Mouse (Mus musculus): ENCODE data around the gene Ppp3ca. TPM values are rescaled to one million over a fixed set of nuclear protein-coding genes. Genes with fewer than 3 reads are reported as not detected.

The Ppp3ca gene
- total and polyA plus RNA-seq, 2 experiments from 2014 or later = 34.6 to 39.2 TPM

- no peak overlapping the region for H3K4me2 ChIP-seq (ENCODE audit: low read depth, low read length)
- H3K9me3 ChIP-seq (replicated peaks; ENCODE audit: control insufficient read depth, low read length) = 0 out of 2 replicates have a peak, but pooled peaks cover 4% of the 10 kb centered on the region
- ATAC-seq (ENCODE audit: insufficient read depth, low read depth) (no peak), DNase-seq (ENCODE audit: low spot score) (no peak)
- H3K4me3 ChIP-seq (ENCODE audit: low read depth, low read length) = no peak overlapping the region
- H3K36me3 ChIP-seq (replicated peaks; ENCODE audit: control insufficient read depth, insufficient read depth, low read length) = peaks cover 5% of the 10 kb centered on the region; the same call in 1 of the 2 replicates
- no peaks in the 10 kb centered on the region for H3K4me1 ChIP-seq (ENCODE audit: control insufficient read depth, insufficient read depth)
- TF ChIP-seq EP300 (IDR thresholded peaks at IDR 0.05; ENCODE audit: low read depth) (no peak), CTCF (IDR thresholded peaks at IDR 0.05; ENCODE audit: low read depth) (no peak)
- no peaks in the 10 kb centered on the region for H3K27me3 ChIP-seq (ENCODE audit: control insufficient read depth, insufficient read depth, low read length)
- 82% methylated on average over 4 of the region's 4 CpGs for WGBS
- H3K9ac ChIP-seq (replicated peaks; ENCODE audit: low read depth, low read length) = no peak overlapping the region
- no peak overlapping the region for H3K27ac ChIP-seq (ENCODE audit: low read depth)
These were observed 132.7 kb downstream of the Ppp3ca start for GRCm38 (mm10) chr3:136802595-136802994.

DNA sequence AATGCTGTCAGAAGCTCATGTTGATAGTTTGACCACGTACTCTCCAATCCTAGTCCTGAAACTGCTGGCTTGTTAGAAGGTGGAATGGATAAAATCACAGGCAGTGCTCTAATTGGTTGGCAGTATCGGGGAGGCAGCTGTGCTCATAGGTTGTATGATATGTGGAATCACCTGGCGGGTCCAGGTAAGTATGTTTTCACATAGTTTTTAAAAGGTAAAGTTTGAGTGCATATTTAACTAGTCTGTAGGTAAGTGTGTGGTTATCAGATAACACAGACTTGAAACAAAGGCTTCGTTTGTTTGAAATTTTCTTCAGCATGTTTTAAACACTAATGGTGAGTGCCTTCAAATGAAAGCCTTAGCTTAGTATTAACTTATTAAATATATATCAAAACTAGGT, 136.0 kb downstream of the Ppp3ca start:
- Histone ChIP-seq H3K4me2 (ENCODE audit: low read depth, low read length) (no peak overlapping the region), H3K4me3 (ENCODE audit: low read depth, low read length) (no peak overlapping the region), H3K9me3 (replicated peaks; ENCODE audit: control insufficient read depth, low read length) (0 out of 2 replicates have a peak, but pooled peaks cover 4% of the 10 kb centered on the region), H3K9ac (replicated peaks; ENCODE audit: low read depth, low read length) (no peak overlapping the region), H3K27ac (ENCODE audit: low read depth) (no peak overlapping the region), H3K27me3 (ENCODE audit: control insufficient read depth, insufficient read depth, low read length) (no peaks in the 10 kb centered on the region), H3K4me1 (ENCODE audit: control insufficient read depth, insufficient read depth) (0 out of 2 replicates have a peak, but pooled peaks cover 7% of the 10 kb centered on the region), H3K36me3 (replicated peaks; ENCODE audit: control insufficient read depth, insufficient read depth, low read length) (no peaks in the 10 kb centered on the region)
- ATAC-seq (ENCODE audit: insufficient read depth, low read depth) (no peak), DNase-seq (ENCODE audit: low spot score) (no peak)
- 87% methylated on average over 4 of the region's 4 CpGs for WGBS
- TF ChIP-seq EP300 (IDR thresholded peaks at IDR 0.05; ENCODE audit: low read depth) (no peak), CTCF (IDR thresholded peaks at IDR 0.05; ENCODE audit: low read depth) (no peak)

GRCm38 (mm10) chr3:136810271-136810670, 140.3 kb downstream of the Ppp3ca start:
- H3K27me3 ChIP-seq (ENCODE audit: control insufficient read depth, insufficient read depth, low read length) = no peaks in the 10 kb centered on the region
- ATAC-seq (ENCODE audit: insufficient read depth, low read depth) (no peak), DNase-seq (ENCODE audit: low spot score) (no peak)
- H3K4me1 ChIP-seq (ENCODE audit: control insufficient read depth, insufficient read depth) = 0 out of 2 replicates have a peak, but pooled peaks cover 7% of the 10 kb centered on the region
- no peak overlapping the region for H3K9ac ChIP-seq (replicated peaks; ENCODE audit: low read depth, low read length)
- H3K9me3 ChIP-seq (replicated peaks; ENCODE audit: control insufficient read depth, low read length) = no peaks in the 10 kb centered on the region
- H3K36me3 ChIP-seq (replicated peaks; ENCODE audit: control insufficient read depth, insufficient read depth, low read length) = no peaks in the 10 kb centered on the region
- H3K4me2 ChIP-seq (ENCODE audit: low read depth, low read length) = no peak overlapping the region
- H3K4me3 ChIP-seq (ENCODE audit: low read depth, low read length) = no peak overlapping the region
- whole genome bisulfite sequencing = 34% methylated on average over 3 of the region's 3 CpGs
- TF ChIP-seq EP300 (IDR thresholded peaks at IDR 0.05; ENCODE audit: low read depth) = no peak
- no peak for TF ChIP-seq CTCF (IDR thresholded peaks at IDR 0.05; ENCODE audit: low read depth)
- no peak overlapping the region for H3K27ac ChIP-seq (ENCODE audit: low read depth)

DNA sequence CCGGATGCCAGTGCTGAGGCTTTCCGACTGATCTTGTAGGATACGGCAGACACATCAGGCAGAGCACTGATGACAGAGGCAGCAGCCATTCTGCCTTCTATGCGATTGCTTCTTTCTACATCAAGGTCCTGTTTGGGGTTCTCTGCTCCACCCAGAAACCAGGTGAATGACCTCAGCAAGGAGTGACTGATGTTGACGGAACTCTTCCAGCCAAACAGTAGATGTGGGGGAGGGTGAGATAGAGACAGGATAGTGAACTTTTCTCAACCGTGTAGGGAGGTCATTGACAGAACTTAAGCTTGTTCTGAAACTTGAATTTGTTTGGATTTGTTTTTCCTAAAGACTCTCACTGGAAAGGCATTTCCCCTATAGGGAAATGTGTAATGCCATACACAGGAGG, 142.2 kb downstream of the Ppp3ca start:
- Histone ChIP-seq H3K9me3 (replicated peaks; ENCODE audit: control insufficient read depth, low read length) (no peaks in the 10 kb centered on the region), H3K4me1 (ENCODE audit: control insufficient read depth, insufficient read depth) (0 out of 2 replicates have a peak, but pooled peaks cover 7% of the 10 kb centered on the region), H3K4me3 (ENCODE audit: low read depth, low read length) (no peak overlapping the region), H3K9ac (replicated peaks; ENCODE audit: low read depth, low read length) (no peak overlapping the region), H3K27ac (ENCODE audit: low read depth) (no peak overlapping the region), H3K36me3 (replicated peaks; ENCODE audit: control insufficient read depth, insufficient read depth, low read length) (no peaks in the 10 kb centered on the region), H3K4me2 (ENCODE audit: low read depth, low read length) (no peak overlapping the region), H3K27me3 (ENCODE audit: control insufficient read depth, insufficient read depth, low read length) (no peaks in the 10 kb centered on the region)
- WGBS = 60% methylated on average over 6 of the region's 6 CpGs
- no peak for DNase-seq (ENCODE audit: low spot score)
- TF ChIP-seq CTCF (IDR thresholded peaks at IDR 0.05; ENCODE audit: low read depth) = no peak
- TF ChIP-seq EP300 (IDR thresholded peaks at IDR 0.05; ENCODE audit: low read depth) = no peak
- ATAC-seq (ENCODE audit: insufficient read depth, low read depth) = no peak

- no peaks in the 10 kb centered on the region for H3K27me3 ChIP-seq (ENCODE audit: control insufficient read depth, insufficient read depth, low read length)
- H3K4me1 ChIP-seq (ENCODE audit: control insufficient read depth, insufficient read depth) = 0 out of 2 replicates have a peak, but pooled peaks cover 7% of the 10 kb centered on the region
- no peak overlapping the region for H3K4me2 ChIP-seq (ENCODE audit: low read depth, low read length)
- 61% methylated on average over 2 of the region's 2 CpGs for WGBS
- H3K36me3 ChIP-seq (replicated peaks; ENCODE audit: control insufficient read depth, insufficient read depth, low read length) = no peaks in the 10 kb centered on the region
- DNase-seq (ENCODE audit: low spot score) (no peak), ATAC-seq (ENCODE audit: insufficient read depth, low read depth) (no peak)
- TF ChIP-seq CTCF (IDR thresholded peaks at IDR 0.05; ENCODE audit: low read depth) = no peak
- TF ChIP-seq EP300 (IDR thresholded peaks at IDR 0.05; ENCODE audit: low read depth) = no peak
- H3K4me3 ChIP-seq (ENCODE audit: low read depth, low read length) = no peak overlapping the region
- H3K27ac ChIP-seq (ENCODE audit: low read depth) = no peak overlapping the region
- H3K9ac ChIP-seq (replicated peaks; ENCODE audit: low read depth, low read length) = no peak overlapping the region
- no peaks in the 10 kb centered on the region for H3K9me3 ChIP-seq (replicated peaks; ENCODE audit: control insufficient read depth, low read length)
These were observed 142.9 kb downstream of the Ppp3ca start for GRCm38 (mm10) chr3:136812791-136813190.

DNA sequence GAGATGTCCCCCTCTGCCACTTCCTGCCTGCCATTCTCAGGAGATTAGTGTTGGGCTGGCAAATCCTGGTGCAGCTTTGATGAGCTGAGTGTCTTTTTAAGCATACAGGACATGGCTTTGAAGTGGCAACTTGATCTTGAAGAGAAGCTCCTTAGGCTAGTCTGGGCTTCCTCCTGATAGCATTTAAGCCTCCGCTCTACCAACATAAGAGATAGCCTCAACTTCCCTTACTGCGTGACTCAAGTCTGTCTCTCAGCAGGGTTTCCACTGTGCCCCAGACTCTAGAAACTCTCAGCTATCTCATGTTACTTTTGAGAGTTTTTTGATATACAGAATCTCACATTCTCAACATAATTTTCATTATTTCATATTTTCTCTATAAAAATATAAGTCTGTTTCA, 144.0 kb downstream of the Ppp3ca start:
- Histone ChIP-seq H3K9me3 (replicated peaks; ENCODE audit: control insufficient read depth, low read length) (no peaks in the 10 kb centered on the region), H3K27me3 (ENCODE audit: control insufficient read depth, insufficient read depth, low read length) (no peaks in the 10 kb centered on the region), H3K4me1 (ENCODE audit: control insufficient read depth, insufficient read depth) (0 out of 2 replicates have a peak, but pooled peaks cover 7% of the 10 kb centered on the region), H3K27ac (ENCODE audit: low read depth) (no peak overlapping the region), H3K4me3 (ENCODE audit: low read depth, low read length) (no peak overlapping the region), H3K36me3 (replicated peaks; ENCODE audit: control insufficient read depth, insufficient read depth, low read length) (no peaks in the 10 kb centered on the region), H3K4me2 (ENCODE audit: low read depth, low read length) (no peak overlapping the region), H3K9ac (replicated peaks; ENCODE audit: low read depth, low read length) (no peak overlapping the region)
- no peak for DNase-seq (ENCODE audit: low spot score)
- 77% methylated on average over 2 of the region's 2 CpGs for WGBS
- TF ChIP-seq EP300 (IDR thresholded peaks at IDR 0.05; ENCODE audit: low read depth) (no peak), CTCF (IDR thresholded peaks at IDR 0.05; ENCODE audit: low read depth) (no peak)
- no peak for ATAC-seq (ENCODE audit: insufficient read depth, low read depth)

Data from heart, postnatal 0 days (tissue).